Mouse (Mus musculus): ENCODE results near the gene Luc7l.

DNA sequence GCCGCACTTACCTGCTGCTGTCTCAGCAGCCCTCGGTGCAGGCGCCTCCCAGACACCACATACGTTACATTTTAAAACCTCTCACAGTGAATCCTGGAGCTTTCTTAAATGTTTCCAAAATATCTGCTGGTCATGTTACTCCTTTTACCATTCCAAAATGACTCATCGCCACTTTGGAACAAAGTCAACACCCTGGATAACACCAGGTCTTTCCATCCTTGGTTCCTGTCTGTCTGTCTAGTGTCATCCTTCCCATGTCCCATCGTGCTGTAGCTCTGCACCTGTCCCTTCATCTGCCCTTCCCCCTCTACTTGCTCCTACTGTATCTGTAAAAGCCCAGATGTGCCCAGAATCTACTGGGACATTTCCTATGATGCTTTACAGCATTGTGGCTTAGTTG, 11.7 kb upstream of the Luc7l start:
- TF ChIP-seq CTCF (IDR thresholded peaks at IDR 0.05; ENCODE audit: low read depth, low read length) = no peak
- TF ChIP-seq POLR2A (IDR thresholded peaks at IDR 0.05; ENCODE audit: extremely low read depth, insufficient read depth, low read length) = no peak
